Mouse (Mus musculus) megakaryocyte, embryonic 14.5 days (primary cell): ENCODE measurements at regions not wholly inside any gene's neighbourhood (a gene's known extent, or its start where the extent isn't known, plus 50 kb on each side); places are given as distances from the start of the nearest gene placed in this dataset.

ENCODE experiments used
- FLI1 ChIP-seq: IDR thresholded peaks from 2 replicates; pipeline ENCODE4 v1.6.1; 2012; ENCODE audit warnings: low read length, inconsistent platforms, mixed read lengths
- GATA1 ChIP-seq: IDR thresholded peaks from 3 replicates; pipeline ENCODE4 v1.6.1; 2012; ENCODE audit warnings: mixed read lengths, low read length, inconsistent platforms, borderline replicate concordance

DNA sequence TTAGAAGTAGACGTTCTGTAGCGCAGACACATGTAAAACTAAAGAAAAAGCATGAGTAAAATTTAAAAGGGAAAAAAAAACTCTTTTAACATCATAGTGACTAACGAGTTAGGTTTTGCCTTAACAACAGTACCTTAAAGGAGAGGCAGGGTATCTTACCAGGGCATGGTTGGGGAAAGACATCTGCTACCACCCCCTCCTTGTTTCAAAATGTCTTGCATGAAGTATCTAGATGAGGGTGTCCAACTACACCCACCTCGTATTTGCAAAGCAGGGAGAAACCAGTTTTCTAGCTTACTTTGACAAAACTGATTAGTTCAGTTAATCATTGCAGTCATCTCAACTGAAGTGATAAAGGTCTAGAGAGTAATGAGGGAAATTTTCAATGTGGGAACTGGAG, 307.5 kb downstream of the Rapgef2 start:
- TF ChIP-seq GATA1 (no peak), FLI1 (no peak)
